Mouse (Mus musculus) MEL (cell line): Measurements from ENCODE around the gene Cdh23. TPM values are rescaled to one million over a fixed set of nuclear protein-coding genes. Genes with fewer than 3 reads are reported as not detected.

Experiments
- DNase-seq: peaks from one replicate; pipeline ENCODE4 v3.0.0; 2011; ENCODE audit warnings: low read depth, low spot score
- H3K27ac ChIP-seq: 2 replicates; pipeline ENCODE4 v1.5.1; 2012; ENCODE audit warnings: low read depth, mild to moderate bottlenecking, control low read depth, low read length, moderate library complexity; ENCODE audit not compliant: control insufficient read depth
- H3K27me3 ChIP-seq, 2 experiments: fragments of 150-350 bp in 1 of 2; sonication (generic) in 1 of 2; 2 replicates each; pipeline ENCODE4 v1.6.1; 2012; ENCODE audit warnings: low read length in 2 of 2, mild to moderate bottlenecking in 2 of 2, improper control_type of control experiment in 1 of 2, moderate library complexity in 1 of 2; ENCODE audit not compliant: insufficient read depth in 2 of 2, control insufficient read depth in 1 of 2
- H3K36me3 ChIP-seq, 2 experiments: 2 replicates each; pipeline ENCODE4 v1.6.1; 2012 to 2014; ENCODE audit warnings: low read length in 2 of 2, improper control_type of control experiment in 1 of 2, inconsistent platforms in 1 of 2, mild to moderate bottlenecking in 1 of 2; ENCODE audit not compliant: insufficient read depth in 2 of 2, control insufficient read depth in 1 of 2
- H3K4me1 ChIP-seq, 2 experiments: fragments of 150-350 bp in 1 of 2; sonication (generic) in 1 of 2; 2 replicates each; pipeline ENCODE4 v1.6.1; 2012; ENCODE audit warnings: low read length in 2 of 2, improper control_type of control experiment in 1 of 2, mild to moderate bottlenecking in 1 of 2; ENCODE audit not compliant: insufficient read depth in 2 of 2, control insufficient read depth in 1 of 2
- H3K4me3 ChIP-seq, 2 experiments: fragments of 150-350 bp in 1 of 2; sonication (generic) in 1 of 2; 2 replicates each; pipeline ENCODE4 v1.5.1; 2012; ENCODE audit warnings: low read depth in 2 of 2, low read length in 2 of 2, mild to moderate bottlenecking in 2 of 2, moderate library complexity in 2 of 2, control low read depth in 1 of 2, improper control_type of control experiment in 1 of 2; ENCODE audit not compliant: control insufficient read depth in 1 of 2, insufficient read depth in 1 of 2
- H3K79me2 ChIP-seq: 2 replicates; pipeline ENCODE4 v1.6.1; 2012; ENCODE audit warnings: mild to moderate bottlenecking, low read length, moderate library complexity; ENCODE audit not compliant: control insufficient read depth, poor library complexity, insufficient read depth
- H3K9ac ChIP-seq: 2 replicates; pipeline ENCODE4 v1.6.1; 2012; ENCODE audit warnings: low read depth, mild to moderate bottlenecking, control low read depth, low read length, moderate library complexity; ENCODE audit not compliant: control insufficient read depth, poor library complexity, severe bottlenecking
- H3K9me3 ChIP-seq: fragments of 150-350 bp; sonication (generic); replicated peaks from 2 replicates; pipeline ENCODE4 v1.6.1; 2012; ENCODE audit warnings: mild to moderate bottlenecking, low read length, improper control_type of control experiment, moderate library complexity; ENCODE audit not compliant: insufficient read depth
- BHLHE40 ChIP-seq: IDR thresholded peaks from 2 replicates; pipeline ENCODE4 v1.6.1; 2012; ENCODE audit warnings: low read depth, mild to moderate bottlenecking, inconsistent platforms, low read length, improper control_type of control experiment, borderline replicate concordance
- CHD2 ChIP-seq: IDR thresholded peaks from 2 replicates; pipeline ENCODE4 v1.6.1; 2011; ENCODE audit warnings: low read length, improper control_type of control experiment
- E2F4 ChIP-seq: IDR thresholded peaks from 2 replicates; pipeline ENCODE4 v1.6.1; 2011; ENCODE audit warnings: low read depth, low read length, improper control_type of control experiment, borderline replicate concordance
- EP300 ChIP-seq, 2 experiments: IDR thresholded peaks; 2 replicates each; pipeline ENCODE4 v1.6.1; 2011; ENCODE audit warnings: improper control_type of control experiment in 2 of 2, low read length in 2 of 2, low read depth in 1 of 2, mild to moderate bottlenecking in 1 of 2
- GATA1 ChIP-seq: IDR thresholded peaks from 2 replicates; pipeline ENCODE4 v1.6.1; 2011; ENCODE audit warnings: low read depth, low read length, improper control_type of control experiment
- HCFC1 ChIP-seq: IDR thresholded peaks from 2 replicates; pipeline ENCODE4 v1.6.1; 2012; ENCODE audit warnings: low read depth, mild to moderate bottlenecking, inconsistent platforms, low read length, improper control_type of control experiment, moderate library complexity
- KAT2A ChIP-seq: conservative IDR thresholded peaks from 2 replicates; pipeline ENCODE4 v1.6.1; 2012; ENCODE audit warnings: low read depth, low read length, improper control_type of control experiment, inconsistent platforms
- MAX ChIP-seq: IDR thresholded peaks from 2 replicates; pipeline ENCODE4 v1.6.1; 2011; ENCODE audit warnings: low read length, improper control_type of control experiment
- MAZ ChIP-seq: IDR thresholded peaks from 2 replicates; pipeline ENCODE4 v1.6.1; 2012; ENCODE audit warnings: low read depth, mild to moderate bottlenecking, inconsistent platforms, low read length, improper control_type of control experiment
- NELFE ChIP-seq: IDR thresholded peaks from 2 replicates; pipeline ENCODE4 v1.6.1; 2011; ENCODE audit warnings: low read depth, low read length, improper control_type of control experiment
- POLR2A ChIP-seq, 2 experiments: IDR thresholded peaks; 2 replicates each; pipeline ENCODE4 v1.6.1; 2011 to 2012; ENCODE audit warnings: low read length in 2 of 2, mild to moderate bottlenecking in 2 of 2, control low read depth in 1 of 2, improper control_type of control experiment in 1 of 2, low read depth in 1 of 2, moderate library complexity in 1 of 2; ENCODE audit not compliant: control insufficient read depth in 1 of 2, insufficient read depth in 1 of 2, poor library complexity in 1 of 2
- POLR2AphosphoS2 ChIP-seq: IDR thresholded peaks from 2 replicates; pipeline ENCODE4 v1.6.1; 2011; ENCODE audit warnings: low read length, improper control_type of control experiment
- TAL1 ChIP-seq: IDR thresholded peaks from 2 replicates; pipeline ENCODE4 v1.6.1; 2012; ENCODE audit warnings: mild to moderate bottlenecking, inconsistent platforms, low read length, moderate library complexity, mixed read lengths
- USF1 ChIP-seq: IDR thresholded peaks from 2 replicates; pipeline ENCODE4 v1.6.1; 2014; ENCODE audit warnings: low read depth, mild to moderate bottlenecking, inconsistent platforms, low read length, improper control_type of control experiment, moderate library complexity
- USF2 ChIP-seq, 2 experiments: IDR thresholded peaks; 2 replicates each; pipeline ENCODE4 v1.6.1; 2011 to 2012; ENCODE audit warnings: improper control_type of control experiment in 2 of 2, low read length in 2 of 2, borderline replicate concordance in 1 of 2, inconsistent platforms in 1 of 2, low read depth in 1 of 2, mild to moderate bottlenecking in 1 of 2; ENCODE audit not compliant: insufficient read depth in 1 of 2
- ZKSCAN1 ChIP-seq: IDR thresholded peaks from 2 replicates; pipeline ENCODE4 v1.6.1; 2012; ENCODE audit warnings: low read depth, mild to moderate bottlenecking, inconsistent platforms, low read length, improper control_type of control experiment, moderate library complexity
- ZMIZ1 ChIP-seq: IDR thresholded peaks from 2 replicates; pipeline ENCODE4 v1.6.1; 2012; ENCODE audit warnings: low read depth, mild to moderate bottlenecking, inconsistent platforms, low read length, improper control_type of control experiment, moderate library complexity
- polyA plus RNA-seq, 2 experiments: library from polyadenylated mRNA; stranded (reverse) in 1 of 2; unstranded in 1 of 2; fragments of >175 nt in 1 of 2; fragments of >200 nt in 1 of 2; gene quantifications; 2 replicates each; pipeline versions ENCODE4 v1.2.1 to v1.2.4; 2012; ENCODE audit warnings: low replicate concordance in 2 of 2, low read depth in 1 of 2; ENCODE audit not compliant: insufficient read length in 2 of 2, insufficient read depth in 1 of 2, missing spikeins in 1 of 2
- total RNA-seq: library from RNA; depleted of rRNA; stranded (reverse); fragments of 300-350 nt; gene quantifications from 2 replicates; pipeline ENCODE4 v1.2.3, GENCODE M21; 2012

Cdh23 gene
- total and polyA plus RNA-seq, 3 experiments, result 0.04 TPM; not detected in 2

DNA sequence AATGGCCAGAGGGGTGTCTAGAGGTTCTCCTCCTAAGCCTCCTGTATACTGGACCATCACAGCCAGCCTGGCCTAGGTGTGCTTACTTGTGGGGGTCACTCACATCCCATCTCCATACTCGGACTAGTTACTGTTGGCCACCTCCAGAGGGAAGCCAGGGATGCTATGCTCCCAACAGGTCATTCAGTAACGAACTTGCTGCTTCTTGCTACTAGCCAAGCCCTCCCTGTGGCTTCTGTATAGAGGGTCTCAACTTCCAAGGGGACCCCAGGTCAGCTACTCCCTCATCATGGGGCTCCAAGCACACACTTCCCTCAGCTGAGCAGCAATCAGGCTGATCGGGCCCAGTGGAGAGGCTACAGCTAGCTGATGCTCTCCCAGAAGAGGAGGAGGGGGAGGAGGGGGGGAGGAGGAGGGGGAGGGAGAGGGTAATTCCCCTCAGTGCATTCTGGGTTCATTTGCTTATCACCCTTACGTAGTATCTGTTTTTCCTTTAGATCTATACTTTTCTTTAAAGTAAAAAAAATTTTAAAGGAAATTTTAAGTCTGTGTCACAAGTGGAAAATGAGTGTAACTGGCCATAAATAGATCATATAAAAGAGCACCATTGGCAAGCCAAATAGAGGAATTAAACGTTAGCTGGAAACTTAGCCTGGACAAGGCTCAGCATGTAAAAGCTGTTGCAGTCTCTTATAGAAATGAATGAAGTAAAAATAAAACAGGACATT is 346.0 kb downstream of the Cdh23 start:
- peak overlapping the region; percentile 34 to 87 for H3K4me3 ChIP-seq
- peaks cover 0 to 23% of the 10 kb centered on the region in 2 experiments; a peak in 2 of 4 replicates for H3K36me3 ChIP-seq
- H3K27ac ChIP-seq, result peak overlapping the region; percentile 27; the same call in 1 of the 2 replicates
- H3K9ac ChIP-seq, result peak overlapping the region; percentile 54
- peak; percentile 52 for DNase-seq
- no peaks in the 10 kb centered on the region for H3K27me3 ChIP-seq
- peaks cover 11 to 32% of the 10 kb centered on the region in 2 experiments for H3K4me1 ChIP-seq
- no peaks in the 10 kb centered on the region; the same call in 1 of the 2 replicates for H3K79me2 ChIP-seq
- no peaks in the 10 kb centered on the region for H3K9me3 ChIP-seq
- TF ChIP-seq GATA1 (0 out of 2 replicates have a peak, but pooled peaks have one; percentile 12), POLR2A (IDR thresholded peaks at IDR 0.05; ENCODE audit: control insufficient read depth in 1 of 2, insufficient read depth in 1 of 2, low read depth in 1 of 2, low read length in 2 of 2, poor library complexity in 1 of 2) (no peak), TAL1 (no peak), BHLHE40 (0 out of 2 replicates have a peak, but pooled peaks have one; percentile 26)

DNA sequence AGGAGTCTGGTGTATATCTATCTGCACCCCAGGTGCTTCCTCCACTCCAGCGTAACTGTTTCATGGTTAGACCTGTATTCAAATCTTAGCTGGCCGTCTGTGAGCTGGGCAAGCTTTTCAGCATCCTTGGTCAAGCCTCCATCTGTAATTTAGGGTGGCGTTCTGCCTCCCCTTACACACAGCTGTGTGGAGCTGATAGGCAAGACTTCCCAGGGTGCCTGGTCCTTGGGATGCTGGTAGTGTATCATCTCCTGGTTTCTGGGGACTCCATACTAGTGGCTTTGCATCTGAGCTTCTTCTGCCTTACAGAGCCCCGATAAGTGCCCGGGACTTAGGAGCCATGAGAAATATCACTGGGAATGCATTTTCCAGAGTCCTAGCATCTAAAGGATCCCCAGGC is 346.6 kb downstream of the Cdh23 start:
- no peak for DNase-seq
- no peak overlapping the region for H3K27ac ChIP-seq
- no peaks in the 10 kb centered on the region for H3K9me3 ChIP-seq
- H3K9ac ChIP-seq, result no peak overlapping the region
- H3K4me3 ChIP-seq, result no peak overlapping the region
- TF ChIP-seq CHD2 (no peak), E2F4 (no peak), ZMIZ1 (no peak), BHLHE40 (no peak), NELFE (no peak), POLR2AphosphoS2 (no peak), EP300 (IDR thresholded peaks at IDR 0.05; ENCODE audit: low read depth in 1 of 2, low read length in 2 of 2) (no peak), TAL1 (peak; percentile 50)
- no peaks in the 10 kb centered on the region; the same call in 1 of the 2 replicates for H3K79me2 ChIP-seq
- H3K4me1 ChIP-seq, result peaks cover 11 to 32% of the 10 kb centered on the region in 2 experiments
- H3K36me3 ChIP-seq, result peaks cover 0 to 23% of the 10 kb centered on the region in 2 experiments; a peak in 2 of 4 replicates
- no peaks in the 10 kb centered on the region for H3K27me3 ChIP-seq

DNA sequence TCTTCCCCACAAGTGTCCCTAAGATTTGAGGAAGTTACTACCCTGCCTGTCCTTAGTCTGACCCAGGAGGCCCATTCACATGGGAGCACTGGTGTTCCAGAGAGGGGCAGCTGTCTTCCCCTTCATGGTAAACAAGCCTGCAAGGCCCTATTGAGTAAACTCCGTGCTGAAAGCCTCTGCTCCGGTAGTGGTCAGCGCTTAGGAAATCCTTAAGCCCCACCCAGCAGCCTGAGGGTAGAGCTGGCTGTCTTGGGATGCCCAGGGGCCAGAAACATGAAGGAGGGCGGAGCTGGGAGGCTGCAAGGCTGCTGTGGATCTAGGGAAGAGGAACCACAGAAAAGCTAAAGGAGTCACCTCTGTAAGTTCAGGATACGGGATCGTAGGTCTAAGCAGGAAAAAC is 347.2 kb downstream of the Cdh23 start:
- peaks cover 11 to 32% of the 10 kb centered on the region in 2 experiments for H3K4me1 ChIP-seq
- no peaks in the 10 kb centered on the region for H3K27me3 ChIP-seq
- no peaks in the 10 kb centered on the region; the same call in 1 of the 2 replicates for H3K79me2 ChIP-seq
- TF ChIP-seq USF1 (no peak), HCFC1 (no peak), MAZ (no peak), USF2 (IDR thresholded peaks at IDR 0.05; ENCODE audit: borderline replicate concordance in 1 of 2, insufficient read depth in 1 of 2, low read depth in 1 of 2, low read length in 2 of 2) (no peak), GATA1 (no peak), MAX (no peak), KAT2A (no peak), EP300 (IDR thresholded peaks at IDR 0.05; ENCODE audit: low read depth in 1 of 2, low read length in 2 of 2) (no peak), NELFE (no peak), CHD2 (no peak), TAL1 (no peak), ZKSCAN1 (no peak), POLR2AphosphoS2 (no peak)
- H3K9me3 ChIP-seq, result no peaks in the 10 kb centered on the region
- H3K4me3 ChIP-seq, result no peak overlapping the region
- H3K27ac ChIP-seq, result no peak overlapping the region
- H3K9ac ChIP-seq, result no peak overlapping the region
- DNase-seq, result no peak
- H3K36me3 ChIP-seq, result peaks cover 0 to 23% of the 10 kb centered on the region in 2 experiments; a peak in 2 of 4 replicates
